ENCODE assay signal across 11 mouse cellular contexts in genomic region chr2:97232966-97233365, GRCm38 (mm10).
DNase-seq lines count a peak whose midpoint lies in the region; ATAC-seq and TF ChIP-seq lines count a peak whose summit lies in the region.
"Had no signal": no experiment of that assay in that cellular context is flagged by ENCODE, and none has a peak within 500 bp of the region (broad histone marks: within the 10 kb centered on the region; RNA-seq: fewer than 3 reads in every experiment).

No protein-coding gene starts in this region.

- peak; percentile 69; the same call in 1 of the 2 replicates for ATAC-seq in heart, embryonic 14.5 days (ENCODE audit: insufficient number of reproducible peaks, insufficient read depth, low FRiP score, low read depth)
- ATAC-seq in intestine, postnatal 0 days = no peak
- ATAC-seq in CD4-positive, CD25-positive, alpha-beta regulatory T cell, adult 4 months = no peak
- ATAC-seq: Patski had no signal

- H3K4me2 ChIP-seq in heart, embryonic 14.5 days (ENCODE audit: low read length) = no peak overlapping the region
- no peak overlapping the region for H3K4me2 ChIP-seq in intestine, postnatal 0 days (replicated peaks; ENCODE audit: low read depth)
- H3K4me2 ChIP-seq: neural tube, embryonic 12.5 days had no signal

- peak; percentile 46 to 48 for DNase-seq in adrenal gland, adult (ENCODE audit: inconsistent age in 2 of 2, low spot score in 1 of 2)
- DNase-seq in adrenal gland, adult 2 months = no peak
- DNase-seq in layer of hippocampus, adult 18-20 months (ENCODE audit: low spot score in 2 of 2) = peak; percentile 8 to 34
- no peak for DNase-seq in layer of hippocampus, adult 9-10 months (ENCODE audit: low spot score)
- DNase-seq in right cerebral cortex, postnatal 25 days = peak; percentile 12

- H3K4me3 ChIP-seq in heart, embryonic 14.5 days (ENCODE audit: control insufficient read depth in 1 of 2, insufficient read depth in 1 of 2, low read depth in 1 of 2, low read length in 2 of 2) = no peak overlapping the region
- H3K4me3 ChIP-seq in intestine, postnatal 0 days (ENCODE audit: low read depth, low read length) = no peak overlapping the region
- H3K4me3 ChIP-seq: neural tube, embryonic 12.5 days had no signal

- no peak for TF ChIP-seq CTCF in intestine, postnatal 0 days (IDR thresholded peaks at IDR 0.05; ENCODE audit: low read depth)

- H3K9ac ChIP-seq in heart, embryonic 14.5 days (ENCODE audit: low read length) = no peak overlapping the region
- H3K9ac ChIP-seq in intestine, postnatal 0 days (ENCODE audit: low read depth, low read length) = no peak overlapping the region
- H3K9ac ChIP-seq: neural tube, embryonic 12.5 days had no signal

- peaks cover 0 to 4% of the 10 kb centered on the region in 2 experiments; a peak in 1 of 4 replicates for H3K4me1 ChIP-seq in heart, embryonic 14.5 days (ENCODE audit: control insufficient read depth in 2 of 2, insufficient read depth in 2 of 2, low read length in 2 of 2)
- H3K4me1 ChIP-seq in intestine, postnatal 0 days (replicated peaks; ENCODE audit: control insufficient read depth, insufficient read depth, low read length) = no peaks in the 10 kb centered on the region
- H3K4me1 ChIP-seq: neural tube, embryonic 12.5 days had no signal

- peak overlapping the region; percentile 62 to 71 for H3K27ac ChIP-seq in heart, embryonic 14.5 days (replicated peaks in 1 of 2; ENCODE audit: control insufficient read depth in 1 of 2, insufficient read depth in 1 of 2, low read depth in 2 of 2, low read length in 2 of 2)
- no peak overlapping the region for H3K27ac ChIP-seq in intestine, postnatal 0 days (ENCODE audit: low read depth, low read length)
- H3K27ac ChIP-seq: macrophage; neural tube, embryonic 12.5 days had no signal

- H3K27me3 ChIP-seq in heart, embryonic 14.5 days (ENCODE audit: control insufficient read depth, insufficient read depth, low read length) = no peaks in the 10 kb centered on the region
- H3K27me3 ChIP-seq in intestine, postnatal 0 days (replicated peaks; ENCODE audit: control insufficient read depth, insufficient read depth, low read length) = no peaks in the 10 kb centered on the region
- H3K27me3 ChIP-seq: neural tube, embryonic 12.5 days; Patski had no signal

- whole genome bisulfite sequencing in heart, embryonic 14.5 days = 37% methylated on average over 3 of the region's 3 CpGs
- WGBS in intestine, postnatal 0 days = 71% methylated on average over 3 of the region's 3 CpGs

- H3K36me3 ChIP-seq in heart, embryonic 14.5 days (ENCODE audit: control insufficient read depth, insufficient read depth, low read length) = no peaks in the 10 kb centered on the region
- no peaks in the 10 kb centered on the region for H3K36me3 ChIP-seq in intestine, postnatal 0 days (ENCODE audit: control insufficient read depth, insufficient read depth)
- H3K36me3 ChIP-seq: neural tube, embryonic 12.5 days had no signal

- H3K9me3 ChIP-seq in heart, embryonic 14.5 days (ENCODE audit: control insufficient read depth, low read length) = peaks cover 5% of the 10 kb centered on the region; the same call in 1 of the 2 replicates
- H3K9me3 ChIP-seq in intestine, postnatal 0 days (ENCODE audit: control insufficient read depth) = no peaks in the 10 kb centered on the region
- H3K9me3 ChIP-seq: neural tube, embryonic 12.5 days had no signal

Comparison
In these comparisons a context has a peak if more than half of its experiments do, and no peak if none do; other contexts are left out.
1. DNase-seq: peak in adrenal gland, adult (2 of 2), layer of hippocampus, adult 18-20 months (2 of 2) and right cerebral cortex, postnatal 25 days (single experiment); none in adrenal gland, adult 2 months (single experiment) and layer of hippocampus, adult 9-10 months (single experiment).